Mouse (Mus musculus): ENCODE data around the gene Trim61.

GRCm38 (mm10) chr8:65029776-65030175, 11.5 kb upstream of the Trim61 start:
- TF ChIP-seq CTCF (IDR thresholded peaks at IDR 0.05 in 2 of 3, conservative IDR thresholded peaks at IDR 0.05 in 1 of 3; ENCODE audit: control insufficient read depth in 1 of 3, insufficient read depth in 1 of 3, low read depth in 2 of 3, low read length in 3 of 3, poor library complexity in 1 of 3, severe bottlenecking in 1 of 3), result no peak
- TF ChIP-seq GATA1 (IDR thresholded peaks at IDR 0.05; ENCODE audit: low read depth, low read length), result no peak
- no peak for TF ChIP-seq MXI1 (IDR thresholded peaks at IDR 0.05; ENCODE audit: low read depth, low read length)
- no peak for TF ChIP-seq USF1 (IDR thresholded peaks at IDR 0.05; ENCODE audit: low read depth, low read length)
- TF ChIP-seq MAZ (IDR thresholded peaks at IDR 0.05; ENCODE audit: low read depth, low read length), result no peak
